Mouse (Mus musculus): Measurements from ENCODE around the gene Scp2.

GRCm38 (mm10) chr4:107996418-107996986 lies 148.3 kb downstream of the Scp2 start:
- TF ChIP-seq BHLHE40 (IDR thresholded peaks at IDR 0.05; ENCODE audit: borderline replicate concordance, low read depth, low read length), result no peak
- no peak for TF ChIP-seq USF1 (IDR thresholded peaks at IDR 0.05; ENCODE audit: low read depth, low read length)
- no peak for TF ChIP-seq ZC3H11A (IDR thresholded peaks at IDR 0.05; ENCODE audit: low read depth, low read length)
- TF ChIP-seq POLR2AphosphoS5 (IDR thresholded peaks at IDR 0.05; ENCODE audit: borderline replicate concordance, low read depth, low read length), result no peak
- no peak for TF ChIP-seq GATA1 (IDR thresholded peaks at IDR 0.05; ENCODE audit: low read depth, low read length)
- no peak for TF ChIP-seq ELF1 (IDR thresholded peaks at IDR 0.05; ENCODE audit: low read depth, low read length)
- TF ChIP-seq SMC3 (IDR thresholded peaks at IDR 0.05; ENCODE audit: low read depth, low read length), result no peak
- TF ChIP-seq POLR2A (IDR thresholded peaks at IDR 0.05; ENCODE audit: control insufficient read depth in 1 of 2, insufficient read depth in 1 of 2, low read depth in 1 of 2, low read length in 2 of 2, poor library complexity in 1 of 2), result no peak
- TF ChIP-seq CTCF (IDR thresholded peaks at IDR 0.05 in 2 of 3, conservative IDR thresholded peaks at IDR 0.05 in 1 of 3; ENCODE audit: control insufficient read depth in 1 of 3, insufficient read depth in 1 of 3, low read depth in 2 of 3, low read length in 3 of 3, poor library complexity in 1 of 3, severe bottlenecking in 1 of 3), result no peak
- TF ChIP-seq HCFC1 (IDR thresholded peaks at IDR 0.05; ENCODE audit: low read depth, low read length), result no peak
- no peak for TF ChIP-seq MAX (IDR thresholded peaks at IDR 0.05; ENCODE audit: low read length)

All from MEL (cell line).